Mouse (Mus musculus): ENCODE measurements around the gene Uhrf1bp1l.

Gene Uhrf1bp1l

GRCm38 (mm10) chr10:89838834-89839233 lies 94.0 kb downstream of the Uhrf1bp1l start:
- no peak for DNase-seq (ENCODE audit: low read depth, low spot score)

GRCm38 (mm10) chr10:89850951-89851350 lies 106.2 kb downstream of the Uhrf1bp1l start:
- DNase-seq (ENCODE audit: low read depth, low spot score), result no peak

DNA sequence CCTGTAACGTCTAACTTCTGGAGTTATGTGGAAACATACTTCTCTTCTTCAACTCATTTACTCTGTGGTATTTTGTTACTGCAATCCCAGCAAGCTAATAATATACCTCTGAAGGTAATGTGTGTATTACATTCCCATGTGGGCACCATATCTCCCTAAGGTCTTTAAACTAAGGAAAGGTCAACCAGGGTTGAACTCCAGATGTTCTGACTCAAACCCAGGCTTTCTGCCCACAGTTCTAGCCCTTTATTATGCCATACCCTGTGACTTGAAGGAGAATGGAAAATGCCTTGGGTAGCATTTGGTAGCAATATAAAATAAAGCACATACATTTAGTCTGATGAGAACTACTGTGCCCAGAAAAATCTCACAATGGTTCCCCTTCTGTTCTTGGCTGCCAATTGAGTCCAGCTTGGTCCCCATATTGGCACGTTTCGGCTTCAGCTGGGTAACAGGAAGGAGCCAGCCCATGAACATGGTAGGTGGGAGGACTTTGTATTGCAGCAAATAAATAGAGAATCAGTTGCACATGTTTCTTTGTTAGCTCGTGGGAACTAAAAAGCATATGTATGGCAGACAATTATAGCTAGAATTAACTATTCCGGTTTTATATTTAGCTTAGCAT lies 110.6 kb downstream of the Uhrf1bp1l start:
- DNase-seq (ENCODE audit: low read depth, low spot score), result no peak

- DNase-seq (ENCODE audit: low read depth, low spot score), result peak; percentile 10
These were observed 111.5 kb downstream of the Uhrf1bp1l start for GRCm38 (mm10) chr10:89856286-89856685.

- DNase-seq (ENCODE audit: low read depth, low spot score), result no peak
These were observed 123.4 kb downstream of the Uhrf1bp1l start for GRCm38 (mm10) chr10:89868211-89868610.

DNA sequence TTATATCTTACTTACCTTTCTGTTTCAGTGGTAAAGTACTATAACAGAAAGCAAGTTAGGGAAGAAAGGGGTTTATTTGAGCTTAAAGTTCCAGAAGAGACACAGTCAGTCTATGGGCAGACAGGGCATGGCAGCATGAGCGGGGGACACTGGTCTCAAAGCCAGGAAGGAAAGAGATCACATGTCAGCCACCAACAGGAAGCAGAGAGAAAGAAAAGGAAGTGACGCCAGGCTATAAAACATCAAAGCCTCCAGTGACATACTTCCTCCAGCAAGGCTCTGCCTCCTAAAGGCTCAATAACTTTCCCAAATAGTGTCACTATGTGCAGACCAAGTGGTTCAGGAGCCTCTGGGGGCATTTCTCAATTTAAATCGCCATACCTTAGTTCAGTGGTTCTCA lies 124.0 kb downstream of the Uhrf1bp1l start:
- DNase-seq (ENCODE audit: low read depth, low spot score), result no peak

Data from skeletal muscle tissue, adult 2 months (tissue).